Mouse (Mus musculus): ENCODE measurements around the gene Alkbh1.

Alkbh1 gene

GRCm38 (mm10) chr12:87418921-87419320 is 24.9 kb downstream of the Alkbh1 start:
- no peak for DNase-seq (ENCODE audit: low spot score)

- DNase-seq (ENCODE audit: low spot score): peak; percentile 53
Observed at GRCm38 (mm10) chr12:87416690-87417089, 27.1 kb downstream of the Alkbh1 start.

DNA sequence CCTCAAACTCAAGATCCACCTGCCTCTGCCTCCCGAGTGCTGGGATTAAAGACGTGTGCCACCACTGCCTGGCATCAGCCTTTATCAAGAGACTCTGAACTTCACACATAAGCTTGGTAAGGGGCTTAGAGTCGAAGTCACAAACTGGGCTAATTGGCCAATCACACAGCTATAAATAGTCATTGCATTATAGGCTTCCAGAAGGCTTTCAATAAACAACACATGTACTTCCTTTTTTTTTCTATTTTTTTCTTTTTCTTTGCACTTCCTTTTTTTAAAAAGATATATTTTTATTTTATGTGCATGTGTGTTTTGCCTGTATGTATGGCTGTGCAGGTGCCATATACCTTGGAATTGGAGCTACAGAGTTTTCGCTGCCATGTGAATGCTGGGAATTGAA is 28.5 kb downstream of the Alkbh1 start:
- DNase-seq (ENCODE audit: low spot score): no peak

DNA sequence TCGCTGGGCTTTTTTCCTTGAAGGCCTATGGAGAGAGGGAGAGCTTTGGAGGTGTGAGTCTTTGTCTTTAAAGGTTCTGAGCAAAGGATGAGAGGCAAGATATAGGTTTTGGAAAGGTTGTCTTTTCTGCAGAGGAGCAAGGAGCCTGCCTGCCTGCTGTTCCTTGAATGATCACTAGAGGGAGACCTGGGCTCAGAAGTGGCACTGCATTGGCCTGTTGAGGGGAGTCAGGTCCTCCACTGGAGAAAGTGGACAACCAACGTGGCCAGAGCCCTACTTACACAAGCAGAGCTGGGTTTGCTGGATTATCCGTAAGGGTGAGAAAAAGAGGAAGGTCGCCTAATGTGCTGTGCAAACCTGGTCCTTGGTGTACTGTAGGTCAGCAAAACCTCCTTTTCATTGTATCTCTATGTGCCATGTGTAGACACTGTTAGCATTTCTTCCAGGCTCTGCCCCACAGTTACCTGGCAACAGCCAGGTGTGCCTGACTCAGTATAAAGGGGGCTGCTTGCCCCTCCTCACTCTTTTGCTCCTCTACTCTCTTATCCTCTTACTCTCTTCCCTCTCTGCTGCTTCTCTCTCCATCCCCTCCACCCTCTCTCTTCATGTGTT is 30.5 kb downstream of the Alkbh1 start:
- DNase-seq (ENCODE audit: low spot score): peak; percentile 71

GRCm38 (mm10) chr12:87410999-87411398 is 32.8 kb downstream of the Alkbh1 start:
- no peak for DNase-seq (ENCODE audit: low spot score)

DNA sequence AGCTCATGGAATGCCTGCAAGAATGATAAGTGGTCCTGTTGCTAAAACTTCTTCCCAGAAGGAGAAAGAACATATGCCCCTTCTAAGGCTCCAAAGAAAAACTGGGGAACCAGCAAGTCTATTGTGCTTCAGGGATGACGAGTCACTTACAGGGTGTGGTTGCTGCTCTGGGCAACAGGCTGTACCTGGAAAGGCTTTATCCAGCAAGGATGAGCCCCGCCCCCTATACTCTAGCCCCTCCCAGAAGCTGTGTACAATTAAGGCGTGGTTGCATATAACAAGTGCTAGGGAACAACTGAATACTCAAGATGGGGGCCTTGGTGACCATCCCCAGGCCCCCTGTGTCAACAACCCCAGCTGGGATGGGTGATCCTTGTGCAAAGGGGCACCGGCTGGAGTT is 34.7 kb downstream of the Alkbh1 start:
- no peak for DNase-seq (ENCODE audit: low spot score)

- DNase-seq (ENCODE audit: low spot score): no peak
Observed at GRCm38 (mm10) chr12:87407869-87408605, 35.8 kb downstream of the Alkbh1 start.

DNA sequence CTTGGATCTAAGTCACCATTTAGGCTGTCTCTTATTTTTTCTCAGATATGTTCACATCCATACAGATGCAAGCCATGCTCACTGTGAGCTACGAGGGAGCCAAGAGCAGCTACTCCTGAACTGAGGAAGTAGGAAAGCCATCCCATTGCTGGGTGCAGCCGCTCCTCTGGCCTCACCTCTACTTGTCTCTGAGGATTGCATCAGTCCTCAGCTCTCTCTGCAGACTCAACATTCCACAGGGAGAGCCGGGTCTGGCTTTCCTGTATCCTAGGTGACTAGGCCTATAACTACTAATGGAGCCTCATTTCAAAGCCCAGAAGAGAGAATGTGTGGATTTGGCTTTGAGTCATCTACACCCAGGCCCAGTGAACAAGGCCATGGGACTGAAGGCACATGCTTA is 38.1 kb downstream of the Alkbh1 start:
- no peak for DNase-seq (ENCODE audit: low spot score)

- DNase-seq (ENCODE audit: low spot score): no peak
Observed at GRCm38 (mm10) chr12:87405165-87405564, 38.7 kb downstream of the Alkbh1 start.

- DNase-seq (ENCODE audit: low spot score): no peak
Observed at GRCm38 (mm10) chr12:87401883-87402282, 41.9 kb downstream of the Alkbh1 start.

DNA sequence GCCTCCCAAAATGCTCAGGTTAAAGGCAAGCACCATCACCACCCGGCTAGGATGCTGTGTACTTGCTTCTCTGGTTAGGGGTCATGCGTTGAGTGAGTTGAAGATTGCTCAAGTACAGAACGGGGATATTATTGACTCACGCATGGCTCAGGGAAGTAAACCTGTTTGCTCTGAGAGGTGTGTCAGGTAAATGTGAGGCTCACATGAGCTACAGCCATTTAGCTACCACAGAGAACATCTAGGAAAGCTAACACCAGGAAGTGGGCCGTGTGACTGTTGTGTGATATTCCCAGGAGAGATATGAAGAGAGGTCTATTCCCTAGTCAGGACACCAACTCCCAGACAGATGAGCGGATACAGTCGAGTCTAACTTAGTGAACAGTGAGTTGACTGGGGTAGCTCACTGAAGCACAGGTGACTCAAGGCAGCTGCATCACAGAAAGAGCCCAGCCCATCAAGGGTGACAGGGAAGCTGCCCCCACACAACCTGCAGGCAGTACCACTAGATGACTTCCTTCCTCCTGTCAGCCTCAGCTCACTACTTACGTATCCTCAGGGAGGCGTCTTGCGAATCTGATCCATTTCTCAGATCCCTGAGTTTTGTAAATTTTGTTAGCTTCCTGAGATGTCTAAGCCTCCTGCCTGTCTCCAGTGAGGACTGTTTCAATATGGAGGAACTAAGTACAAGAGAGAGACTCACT is 44.5 kb downstream of the Alkbh1 start:
- DNase-seq (ENCODE audit: low spot score): no peak

DNA sequence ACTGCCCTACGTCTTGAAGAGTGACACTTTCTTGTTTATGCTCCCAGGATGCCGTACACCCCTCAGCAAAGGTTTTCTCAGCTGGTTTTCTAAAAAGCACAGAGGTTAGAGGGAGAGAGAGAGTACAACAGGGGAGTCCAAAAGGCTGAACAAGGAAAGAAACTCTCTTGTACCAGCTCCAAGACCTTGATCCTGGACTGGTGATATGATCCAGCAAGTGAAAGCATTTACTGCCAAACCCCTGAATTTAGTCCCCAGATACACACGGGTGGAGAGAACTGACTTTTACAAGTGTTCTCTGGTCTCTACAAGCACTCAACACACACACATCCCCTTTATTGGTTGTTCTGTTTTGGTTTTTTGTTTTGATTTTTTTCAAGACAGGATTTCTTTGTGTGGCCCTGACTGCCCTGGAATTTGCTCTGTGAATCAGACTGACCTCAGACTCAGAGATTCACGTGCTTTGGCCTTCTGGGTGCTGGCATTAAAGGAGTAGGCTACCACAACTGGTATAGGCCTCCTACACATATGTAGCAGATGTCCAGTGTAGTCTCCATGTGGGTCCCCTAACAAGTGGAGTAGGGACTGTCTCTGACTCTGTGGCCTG is 45.9 kb downstream of the Alkbh1 start:
- no peak for DNase-seq (ENCODE audit: low spot score)

- DNase-seq (ENCODE audit: low spot score): no peak
Observed at GRCm38 (mm10) chr12:87397126-87397525, 46.7 kb downstream of the Alkbh1 start.

DNA sequence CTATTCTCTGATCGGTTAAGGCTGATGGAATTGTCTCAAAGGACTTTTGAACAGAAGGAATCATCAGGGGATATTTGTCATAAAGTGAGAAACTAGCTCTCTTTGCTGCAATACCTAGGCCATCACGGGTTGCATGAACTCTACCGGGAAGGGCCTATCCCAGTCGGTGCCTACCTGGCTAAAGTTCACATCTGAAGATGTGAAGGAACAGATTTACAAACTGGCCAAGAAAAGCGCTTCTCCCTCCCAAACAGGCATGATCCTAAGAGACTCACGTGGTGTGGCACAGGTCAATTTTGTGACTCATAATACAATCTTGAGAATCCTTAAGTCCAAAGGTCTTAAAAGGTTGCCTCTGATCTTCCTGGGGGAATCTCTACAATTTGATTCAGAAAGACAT is 49.5 kb downstream of the Alkbh1 start:
- DNase-seq (ENCODE audit: low spot score): no peak

DNA sequence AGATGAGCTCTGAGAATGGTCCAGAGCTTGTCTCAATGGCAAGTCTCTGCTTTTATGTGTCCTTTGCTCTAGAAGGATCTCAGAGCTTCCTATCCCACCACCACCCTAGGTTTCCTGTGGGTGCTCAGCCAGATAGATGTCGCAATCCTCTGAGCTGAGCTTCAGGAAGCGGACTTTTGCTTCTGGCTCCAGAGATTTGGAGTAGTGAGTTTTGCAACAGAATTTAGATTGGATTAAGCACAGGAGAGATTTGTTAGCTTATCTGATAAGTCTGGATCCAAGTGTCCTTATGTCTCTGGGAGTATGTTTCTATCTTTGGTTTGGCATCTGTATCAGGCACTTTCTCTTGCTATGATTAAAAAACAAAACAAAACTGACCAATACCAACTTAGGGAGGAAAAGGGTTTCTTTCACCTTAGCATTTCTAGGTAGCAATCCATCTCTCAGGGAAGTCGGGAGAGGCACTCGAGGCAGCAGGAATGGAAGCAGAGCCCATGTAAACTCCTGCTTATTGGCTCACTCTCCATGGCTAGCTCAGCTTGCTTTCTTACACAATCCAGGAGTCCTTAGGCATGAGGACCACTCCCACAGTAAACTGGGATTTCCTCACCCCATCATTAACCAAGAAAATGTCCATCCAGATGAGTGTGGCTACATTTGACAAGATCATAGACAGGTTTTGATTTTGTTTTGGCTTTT is 50.2 kb downstream of the Alkbh1 start:
- DNase-seq (ENCODE audit: low spot score): no peak

DNA sequence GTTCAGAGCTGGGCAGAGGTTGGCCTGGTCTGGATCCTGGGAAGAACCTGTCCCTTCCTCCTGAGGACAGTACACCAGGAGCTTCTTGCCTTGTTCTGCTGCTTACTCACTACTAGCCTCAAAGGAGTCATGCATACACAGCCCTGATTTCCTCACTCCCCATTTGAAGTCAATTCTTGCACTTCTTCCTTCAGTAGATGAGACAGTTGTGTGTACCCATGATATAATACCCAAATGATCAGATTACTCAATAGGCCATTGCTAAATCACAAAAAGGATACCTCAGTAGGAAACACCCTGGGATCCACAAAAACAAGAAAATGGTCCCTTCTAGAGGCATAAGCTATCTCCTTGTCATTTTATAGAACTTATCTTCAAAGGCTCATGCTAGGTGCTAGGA is 52.5 kb downstream of the Alkbh1 start:
- DNase-seq (ENCODE audit: low spot score): no peak

- DNase-seq (ENCODE audit: low spot score): no peak
Observed at GRCm38 (mm10) chr12:87389231-87389630, 54.6 kb downstream of the Alkbh1 start.

DNA sequence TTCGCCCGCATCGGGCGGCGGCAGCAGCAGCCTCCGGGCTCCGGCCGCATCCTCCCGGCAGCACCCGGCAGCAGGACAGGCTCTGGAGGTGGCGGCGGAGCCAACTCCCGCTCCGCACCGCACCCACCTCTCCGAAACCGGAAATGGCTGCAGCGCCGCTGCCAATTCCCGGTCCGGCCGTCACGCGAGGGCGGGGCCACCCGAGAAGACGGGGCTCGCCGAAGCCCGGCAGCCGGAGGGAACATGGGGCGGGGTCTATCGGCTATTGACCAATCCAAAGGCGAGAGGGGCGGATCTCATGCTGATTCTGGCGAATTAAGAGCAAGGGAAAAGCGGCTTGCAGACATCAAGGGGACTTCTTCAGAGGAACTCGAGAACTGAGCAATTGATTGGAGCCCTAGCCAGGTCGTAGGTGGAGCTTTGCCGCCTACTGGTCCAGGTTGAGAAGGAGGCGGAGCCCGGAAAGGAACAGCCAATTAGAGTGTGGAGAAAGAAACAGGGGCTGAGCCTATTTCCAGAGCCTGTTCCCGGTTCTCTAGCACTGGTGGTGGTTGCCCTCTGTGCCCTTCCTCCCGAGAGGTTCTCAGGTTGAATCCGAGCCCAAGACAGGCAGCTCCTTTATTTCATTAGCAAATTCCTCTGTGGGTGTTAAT is 55.6 kb downstream of the Alkbh1 start, which contains the start of gene Sptlc2:
Gene Sptlc2 (minus strand): TSS at position 234 of the 653 bp plus-strand sequence.
- DNase-seq (ENCODE audit: low spot score): peak; percentile 100

DNA sequence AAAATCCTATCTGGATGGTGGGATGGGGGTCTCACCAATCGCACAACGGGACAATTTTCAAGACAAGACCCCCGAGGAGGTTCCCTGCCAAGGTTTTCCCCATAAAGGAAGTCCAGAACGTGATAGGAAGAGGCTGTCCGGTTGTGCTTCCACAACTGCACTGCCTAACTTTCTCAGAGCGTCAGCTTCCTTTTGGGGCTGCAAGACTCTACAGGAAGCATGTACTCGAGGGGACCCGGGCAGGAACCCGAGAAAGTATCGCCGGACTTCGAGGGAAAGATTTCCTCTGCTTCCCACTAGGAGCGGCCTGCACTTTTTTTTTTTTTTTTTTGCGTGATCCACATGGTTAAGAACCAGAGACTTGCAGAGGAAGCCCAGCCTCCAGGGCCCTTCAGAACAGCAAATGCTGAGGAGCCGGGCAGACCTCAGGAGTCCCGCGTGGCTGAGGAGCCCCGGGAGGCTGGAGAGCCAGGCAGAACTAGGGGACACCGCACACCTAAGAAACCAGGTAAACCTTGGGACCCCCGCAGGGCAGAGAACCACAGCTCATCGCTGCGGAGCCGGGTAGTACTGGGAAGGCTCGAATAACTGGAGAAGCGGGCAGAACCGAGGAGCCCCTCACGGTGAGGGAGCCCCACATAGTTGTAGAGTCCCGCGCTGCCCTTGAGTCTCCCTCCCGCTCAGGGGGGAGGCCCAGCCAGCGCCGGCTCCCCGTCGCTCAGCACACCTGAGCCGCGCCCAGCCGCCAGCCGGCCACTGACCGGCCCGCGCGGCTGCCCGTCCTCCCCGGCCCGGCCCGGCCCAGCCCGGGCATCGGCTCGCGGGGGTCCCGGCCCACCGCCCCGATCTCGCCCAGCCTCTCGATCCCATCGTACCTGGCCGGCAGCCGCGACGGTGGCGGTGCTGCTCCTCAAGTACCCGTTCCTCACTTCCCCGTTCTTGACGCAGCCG is 56.4 kb downstream of the Alkbh1 start:
- DNase-seq (ENCODE audit: low spot score): peak; percentile 24

GRCm38 (mm10) chr12:87385051-87385450 is 58.8 kb downstream of the Alkbh1 start:
- DNase-seq (ENCODE audit: low spot score): no peak

- DNase-seq (ENCODE audit: low spot score): no peak
Observed at GRCm38 (mm10) chr12:87381380-87381682, 62.5 kb downstream of the Alkbh1 start.
